Mouse (Mus musculus): ENCODE measurements around the gene Golm1.

- TF ChIP-seq CTCF (IDR thresholded peaks at IDR 0.05; ENCODE audit: control insufficient read depth, insufficient read depth, insufficient replicate concordance, low read depth, low read length) (no peak), POLR2A (IDR thresholded peaks at IDR 0.05; ENCODE audit: control insufficient read depth, low read depth, low read length) (no peak)
These were observed 20.2 kb upstream of the Golm1 start for GRCm38 (mm10) chr13:59695781-59696180.
